Mouse (Mus musculus) right cerebral cortex, adult 2 months (tissue): ENCODE results near the gene Pomt1.
A peak's percentile ranks its signal among the peaks of the same experiment; 100 is the strongest.

Source experiments
- DNase-seq, 2 experiments: peaks; one replicate each; pipeline ENCODE4 v3.0.0; 2021 to 2022; ENCODE audit warnings: low spot score in 2 of 2

Pomt1 gene

GRCm38 (mm10) chr2:32235886-32236759 lies at the start of gene Pomt1:
Pomt1 (plus strand) TSS chr2:32236590.
- peak; percentile 90 to 92 for DNase-seq

DNA sequence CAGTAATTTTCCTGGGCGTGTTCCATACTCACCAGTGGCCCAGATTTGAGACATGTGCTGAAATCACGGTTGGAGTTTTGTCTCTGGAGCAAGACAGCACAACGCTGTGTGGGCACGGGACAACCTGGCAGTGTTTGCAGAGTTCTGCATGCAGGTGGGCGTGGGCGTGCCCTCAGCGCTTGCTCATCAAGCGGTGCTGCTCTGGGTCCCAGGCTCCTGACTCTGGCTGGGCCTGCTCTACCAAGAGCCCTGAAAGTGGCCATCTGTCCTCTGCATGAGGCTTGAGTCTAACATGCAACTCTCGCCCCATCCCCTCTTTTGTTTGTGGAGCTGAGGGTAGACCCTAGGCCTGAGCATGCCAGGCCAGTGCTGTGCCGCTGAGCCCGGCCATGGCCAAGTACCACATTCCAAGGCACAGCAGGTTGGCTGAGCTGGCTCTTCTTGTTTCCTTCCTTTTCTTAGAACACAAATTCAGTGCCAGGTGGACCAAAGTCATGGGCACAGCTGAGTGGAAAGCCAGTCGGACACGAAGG lies 49.3 kb upstream of the Pomt1 start:
- peak; percentile 84 to 86 for DNase-seq

GRCm38 (mm10) chr2:32187649-32188048 lies 48.7 kb upstream of the Pomt1 start:
- no peak for DNase-seq

GRCm38 (mm10) chr2:32189060-32189681 lies 47.2 kb upstream of the Pomt1 start:
- no peak for DNase-seq

DNA sequence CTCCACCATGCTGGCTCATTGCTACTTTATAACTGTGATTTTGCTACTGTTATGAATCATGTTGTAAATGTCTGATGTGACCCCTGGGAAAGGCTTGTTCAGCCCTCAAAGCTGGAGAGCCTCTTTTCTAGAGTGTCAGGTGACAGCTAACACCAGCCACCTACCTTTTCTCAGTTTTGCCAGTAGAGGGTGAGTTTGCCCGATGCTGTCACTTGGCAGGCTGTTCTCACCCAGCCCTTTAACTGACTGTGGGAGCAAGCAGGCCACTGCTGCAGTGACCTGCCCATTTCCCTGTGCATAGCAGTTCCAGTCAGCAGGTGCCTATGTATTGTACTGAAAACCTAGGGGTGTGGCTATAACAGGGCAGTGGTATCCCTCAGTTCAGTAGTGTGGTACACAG lies 45.8 kb upstream of the Pomt1 start:
- no peak for DNase-seq

GRCm38 (mm10) chr2:32191872-32192507 lies 44.4 kb upstream of the Pomt1 start:
- no peak for DNase-seq

GRCm38 (mm10) chr2:32198977-32199376 lies 37.4 kb upstream of the Pomt1 start:
- DNase-seq, result no peak

GRCm38 (mm10) chr2:32200033-32200432 lies 36.4 kb upstream of the Pomt1 start:
- no peak for DNase-seq

- DNase-seq, result no peak
Observed at GRCm38 (mm10) chr2:32200712-32201111, 35.7 kb upstream of the Pomt1 start.

DNA sequence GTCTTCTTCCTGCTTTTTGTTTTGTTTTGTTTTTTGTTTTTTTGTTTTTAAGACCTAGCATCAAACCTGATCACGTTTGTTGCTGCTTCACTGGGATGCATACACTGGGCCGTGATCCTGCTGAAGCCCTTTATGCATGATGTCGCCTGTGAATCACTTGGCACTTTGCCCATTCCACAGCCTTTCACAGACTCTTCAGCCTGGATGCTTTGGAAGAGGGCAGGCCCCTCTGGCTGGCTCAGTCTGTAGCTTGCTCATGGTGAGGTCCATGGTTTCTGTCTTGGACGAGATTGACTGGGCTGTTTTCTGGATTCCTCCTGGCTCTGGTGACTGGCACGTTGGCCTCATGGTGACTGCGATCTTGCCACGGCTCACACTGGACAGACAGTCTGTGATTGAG lies 34.9 kb upstream of the Pomt1 start:
- DNase-seq, result no peak

DNA sequence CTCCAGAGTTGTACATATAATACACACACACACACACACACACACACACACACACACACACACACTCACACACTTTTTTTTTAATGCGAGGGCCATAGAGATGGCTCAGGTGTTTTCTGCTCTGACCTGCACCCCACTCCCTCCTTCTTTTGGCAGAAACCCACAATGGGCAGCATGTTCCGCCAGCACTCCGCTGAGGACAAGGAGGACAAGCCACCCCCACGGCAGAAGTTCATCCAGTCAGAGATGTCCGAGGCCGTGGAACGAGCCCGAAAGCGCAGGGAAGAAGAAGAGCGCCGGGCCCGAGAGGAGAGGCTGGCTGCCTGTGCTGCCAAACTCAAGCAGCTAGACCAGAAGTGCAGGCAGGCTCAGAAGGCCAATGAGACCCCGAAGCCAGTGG lies 32.5 kb upstream of the Pomt1 start:
- DNase-seq, result no peak

GRCm38 (mm10) chr2:32207682-32208081 lies 28.7 kb upstream of the Pomt1 start:
- no peak for DNase-seq

DNA sequence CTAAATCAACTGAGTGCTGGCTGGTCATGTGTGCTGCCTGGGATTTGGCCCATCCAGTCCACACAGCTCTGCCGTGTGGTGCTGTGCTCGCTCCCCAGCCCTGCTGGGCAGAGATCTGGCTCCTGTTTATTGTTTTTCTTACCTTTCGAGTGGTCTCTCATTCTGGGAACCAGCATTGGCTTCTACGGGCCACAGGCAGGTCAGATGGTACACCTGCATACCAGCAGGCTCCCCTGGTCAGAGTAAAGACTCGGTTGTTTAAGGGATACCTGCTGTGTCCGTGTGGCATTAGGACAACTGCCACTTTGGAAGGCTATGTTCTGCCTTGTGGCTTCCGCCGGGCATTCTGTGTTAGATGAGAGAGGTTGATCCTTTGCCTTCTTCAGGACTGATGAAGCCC lies 24.7 kb upstream of the Pomt1 start:
- no peak for DNase-seq

DNA sequence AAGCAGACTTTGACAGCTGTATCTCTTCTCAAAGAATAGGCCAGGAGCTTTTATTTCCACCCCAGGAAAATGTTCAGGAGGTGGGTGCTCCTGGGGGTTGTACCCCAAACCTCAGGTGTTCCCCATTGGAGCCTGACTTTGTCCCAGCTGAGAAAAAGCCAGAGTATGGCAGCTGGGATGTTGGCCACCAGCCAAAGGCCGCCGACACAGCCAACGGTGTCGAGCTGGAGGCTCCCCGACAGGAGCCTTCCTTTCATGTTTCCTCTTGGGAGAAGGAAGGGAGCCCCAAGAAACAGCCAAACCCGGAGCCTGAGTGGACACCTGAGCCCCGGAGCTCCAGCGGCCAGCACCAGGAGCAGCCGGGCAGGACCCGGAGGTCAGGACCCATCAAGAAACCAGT lies 23.4 kb upstream of the Pomt1 start:
- DNase-seq, result no peak

- no peak for DNase-seq
Observed at GRCm38 (mm10) chr2:32215576-32215975, 20.8 kb upstream of the Pomt1 start.

DNA sequence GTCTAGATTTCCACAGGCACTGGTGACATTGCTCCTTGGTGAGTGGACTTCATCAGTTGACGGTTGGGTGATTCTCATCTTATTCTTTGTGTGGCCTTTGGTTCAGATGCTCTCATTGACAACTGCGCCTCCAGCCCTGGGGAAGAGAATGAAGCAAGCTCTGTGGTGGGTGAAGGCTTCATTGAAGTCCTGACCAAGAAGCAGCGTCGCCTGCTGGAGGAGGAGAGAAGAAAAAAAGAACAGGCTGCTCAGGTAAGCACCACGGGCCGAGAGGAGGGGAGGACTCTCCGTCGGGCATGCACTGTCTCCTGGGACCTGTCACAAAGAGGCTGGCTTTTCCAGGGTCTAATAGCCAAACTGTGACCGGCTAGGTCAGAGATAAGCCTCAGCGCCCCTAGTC lies 19.9 kb upstream of the Pomt1 start:
- no peak for DNase-seq

DNA sequence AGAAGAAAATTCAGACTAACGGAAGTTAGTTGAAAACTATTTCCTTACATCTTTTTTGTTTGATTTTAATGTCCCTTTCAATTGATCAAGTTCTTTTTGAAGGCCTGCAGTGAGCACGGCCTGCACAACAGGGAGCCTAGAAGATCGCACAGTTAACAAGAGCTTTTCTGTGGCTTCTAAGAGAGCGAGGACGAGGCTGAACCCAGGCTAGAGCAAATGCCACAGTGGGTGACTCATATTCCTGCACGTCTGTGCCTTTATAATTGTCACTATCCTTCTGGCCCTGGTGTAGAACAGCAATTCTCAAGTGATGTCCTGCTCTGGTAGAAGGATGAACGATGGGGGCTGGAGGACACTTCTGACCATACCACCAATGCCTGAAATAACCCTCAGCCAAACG lies 18.7 kb upstream of the Pomt1 start:
- no peak for DNase-seq

DNA sequence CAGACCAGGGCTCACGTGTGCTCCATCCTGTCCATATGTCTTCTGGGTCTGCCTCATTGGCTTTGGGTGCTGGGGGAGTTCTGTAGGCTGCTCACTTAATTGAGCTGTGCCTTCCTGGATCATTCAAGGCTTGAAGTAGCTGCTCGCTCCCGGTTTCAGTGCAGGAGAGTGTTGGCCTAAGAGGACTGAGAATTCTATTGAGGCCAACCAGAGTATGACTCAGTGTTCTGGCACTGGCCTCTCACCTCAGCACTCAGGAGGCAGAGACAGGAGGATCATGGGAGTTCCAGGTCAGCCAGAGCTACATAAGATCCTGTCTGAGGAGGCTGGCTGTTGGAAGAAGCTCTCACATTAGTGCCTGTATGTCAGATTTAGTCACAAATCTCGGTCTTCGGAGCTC lies 18.3 kb upstream of the Pomt1 start:
- DNase-seq, result no peak

- DNase-seq, result no peak
Observed at GRCm38 (mm10) chr2:32218541-32219334, 17.7 kb upstream of the Pomt1 start.

GRCm38 (mm10) chr2:32219501-32219900 lies 16.9 kb upstream of the Pomt1 start:
- DNase-seq, result no peak

DNA sequence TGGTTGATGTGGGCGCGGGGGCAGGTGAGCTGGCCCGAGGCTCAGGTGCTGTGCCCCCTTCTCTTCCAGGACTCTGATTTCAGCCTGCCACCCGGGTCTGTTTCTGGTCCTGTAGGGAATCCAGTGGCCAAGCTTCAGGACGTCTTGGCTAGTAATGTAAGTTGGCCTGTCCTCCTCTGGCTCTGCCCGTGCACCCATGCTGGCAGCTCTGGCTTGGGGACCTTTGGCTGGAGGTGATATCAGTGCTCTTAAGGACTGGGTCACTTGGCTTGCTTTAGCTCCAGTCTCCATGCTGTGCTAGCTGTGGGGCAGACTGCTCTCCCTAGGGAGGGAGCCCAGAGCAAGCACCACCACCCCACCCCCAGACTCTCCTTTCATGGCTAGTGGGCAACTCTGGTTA lies 16.4 kb upstream of the Pomt1 start:
- DNase-seq, result no peak

DNA sequence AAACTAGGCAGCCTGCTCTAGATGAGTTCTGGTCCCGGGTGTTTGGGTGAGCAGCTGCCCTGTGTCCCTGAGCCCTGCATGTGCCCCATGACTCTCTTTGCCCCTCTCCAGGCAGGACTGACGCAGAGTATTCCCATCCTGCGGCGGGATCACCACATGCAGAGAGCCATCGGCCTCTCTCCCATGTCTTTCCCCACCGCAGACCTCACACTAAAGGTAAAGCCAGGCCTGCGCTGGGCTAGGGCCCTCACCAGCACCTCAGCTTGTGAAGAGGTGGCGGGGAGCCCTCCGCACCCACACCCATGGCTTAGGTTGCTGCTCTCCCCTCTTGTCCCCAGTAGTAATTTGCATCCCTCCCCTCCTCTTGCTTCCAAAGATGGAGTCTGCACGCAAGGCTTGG lies 15.4 kb upstream of the Pomt1 start:
- no peak for DNase-seq
